Mouse (Mus musculus) urinary bladder, adult 18-20 months (tissue): ENCODE results near the gene Blmh.

Experiments
- DNase-seq, 2 experiments: peaks; one replicate each; pipeline ENCODE4 v3.0.0; 2022; ENCODE audit warnings: low spot score in 2 of 2, mixed read lengths in 2 of 2

The Blmh gene

GRCm38 (mm10) chr11:76924759-76925236 is at the start of gene Blmh:
Gene Blmh, plus strand, starts transcription at chr11:76924809.
- DNase-seq, result no peak

- DNase-seq, result no peak
Measured at GRCm38 (mm10) chr11:76879816-76880215, 44.8 kb upstream of the Blmh start.

GRCm38 (mm10) chr11:76884451-76884850 is 40.2 kb upstream of the Blmh start:
- no peak for DNase-seq

GRCm38 (mm10) chr11:76889339-76890164 is 35.1 kb upstream of the Blmh start:
- DNase-seq, result peak in 1 of 2 experiments; percentile 33

GRCm38 (mm10) chr11:76891171-76891570 is 33.4 kb upstream of the Blmh start:
- no peak for DNase-seq

GRCm38 (mm10) chr11:76891738-76892349 is 32.8 kb upstream of the Blmh start:
- no peak for DNase-seq

GRCm38 (mm10) chr11:76892972-76893371 is 31.6 kb upstream of the Blmh start:
- no peak for DNase-seq

- DNase-seq, result no peak
Measured at GRCm38 (mm10) chr11:76893570-76893969, 31.0 kb upstream of the Blmh start.

GRCm38 (mm10) chr11:76894240-76894639 is 30.4 kb upstream of the Blmh start:
- DNase-seq, result peak in 1 of 2 experiments; percentile 30

- DNase-seq, result no peak
Measured at GRCm38 (mm10) chr11:76896360-76896759, 28.2 kb upstream of the Blmh start.

- DNase-seq, result no peak
Measured at GRCm38 (mm10) chr11:76897126-76897525, 27.5 kb upstream of the Blmh start.

GRCm38 (mm10) chr11:76897871-76898270 is 26.7 kb upstream of the Blmh start:
- DNase-seq, result peak in 1 of 2 experiments; percentile 45

GRCm38 (mm10) chr11:76898751-76899150 is 25.9 kb upstream of the Blmh start:
- no peak for DNase-seq

- DNase-seq, result no peak
Measured at GRCm38 (mm10) chr11:76899758-76900738, 24.6 kb upstream of the Blmh start.

GRCm38 (mm10) chr11:76901579-76902361 is 22.8 kb upstream of the Blmh start, which contains the start of gene Tmigd1:
Gene Tmigd1, plus strand, starts transcription at chr11:76902159.
- no peak for DNase-seq

- DNase-seq, result no peak
Measured at GRCm38 (mm10) chr11:76904340-76904739, 20.3 kb upstream of the Blmh start.

- DNase-seq, result no peak
Measured at GRCm38 (mm10) chr11:76908651-76909050, 16.0 kb upstream of the Blmh start.

GRCm38 (mm10) chr11:76911325-76912054 is 13.1 kb upstream of the Blmh start:
- no peak for DNase-seq

- no peak for DNase-seq
Measured at GRCm38 (mm10) chr11:76912055-76912395, 12.6 kb upstream of the Blmh start.

- no peak for DNase-seq
Measured at GRCm38 (mm10) chr11:76914366-76914765, 10.2 kb upstream of the Blmh start.
